Mouse (Mus musculus): ENCODE measurements around the gene Adgrd1.

- TF ChIP-seq CTCF (IDR thresholded peaks at IDR 0.05; ENCODE audit: low read depth, low read length) (no peak), POLR2A (IDR thresholded peaks at IDR 0.05; ENCODE audit: insufficient read depth, low read length) (no peak), EP300 (IDR thresholded peaks at IDR 0.05; ENCODE audit: insufficient read depth, low read depth, low read length) (no peak)
These were observed 100.5 kb downstream of the Adgrd1 start for GRCm38 (mm10) chr5:129196971-129197519.

Data from ES-Bruce4 (cell line).